Mouse (Mus musculus) CD4-positive, CD25-positive, alpha-beta regulatory T cell, adult 2 months (primary cell): ENCODE results near the gene Mypop.

Source experiments
- DNase-seq: peaks from one replicate; pipeline ENCODE4 v3.0.0-alpha.2; 2012; ENCODE audit warnings: low read depth, low spot score

Gene Mypop

GRCm38 (mm10) chr7:18990601-18991295 is at the start of gene Mypop:
TSS of gene Mypop (plus strand) at chr7:18991245.
- DNase-seq, result peak; percentile 100

- no peak for DNase-seq
Observed at GRCm38 (mm10) chr7:18942376-18942775, 48.7 kb upstream of the Mypop start.

GRCm38 (mm10) chr7:18942815-18943214 is 48.2 kb upstream of the Mypop start:
- DNase-seq, result no peak

DNA sequence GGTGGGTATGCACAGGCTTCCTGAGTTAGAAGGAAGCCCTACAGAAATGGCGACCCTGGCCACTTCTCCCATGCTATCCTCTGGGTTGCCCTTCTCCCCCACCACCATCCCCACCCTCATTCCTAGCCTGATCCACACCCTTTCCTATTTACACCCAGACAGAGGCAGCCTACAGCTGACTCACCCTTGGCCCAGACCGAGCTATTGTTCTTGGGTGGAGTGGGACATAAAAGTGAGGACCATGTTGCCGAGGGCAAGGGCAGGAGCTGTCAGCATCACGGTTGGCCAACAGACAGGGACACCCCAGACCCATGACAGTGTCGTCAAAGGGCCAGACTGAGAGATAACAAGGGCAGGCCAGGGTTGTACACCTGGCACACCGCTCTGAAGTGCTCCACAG is 42.9 kb upstream of the Mypop start:
- no peak for DNase-seq

DNA sequence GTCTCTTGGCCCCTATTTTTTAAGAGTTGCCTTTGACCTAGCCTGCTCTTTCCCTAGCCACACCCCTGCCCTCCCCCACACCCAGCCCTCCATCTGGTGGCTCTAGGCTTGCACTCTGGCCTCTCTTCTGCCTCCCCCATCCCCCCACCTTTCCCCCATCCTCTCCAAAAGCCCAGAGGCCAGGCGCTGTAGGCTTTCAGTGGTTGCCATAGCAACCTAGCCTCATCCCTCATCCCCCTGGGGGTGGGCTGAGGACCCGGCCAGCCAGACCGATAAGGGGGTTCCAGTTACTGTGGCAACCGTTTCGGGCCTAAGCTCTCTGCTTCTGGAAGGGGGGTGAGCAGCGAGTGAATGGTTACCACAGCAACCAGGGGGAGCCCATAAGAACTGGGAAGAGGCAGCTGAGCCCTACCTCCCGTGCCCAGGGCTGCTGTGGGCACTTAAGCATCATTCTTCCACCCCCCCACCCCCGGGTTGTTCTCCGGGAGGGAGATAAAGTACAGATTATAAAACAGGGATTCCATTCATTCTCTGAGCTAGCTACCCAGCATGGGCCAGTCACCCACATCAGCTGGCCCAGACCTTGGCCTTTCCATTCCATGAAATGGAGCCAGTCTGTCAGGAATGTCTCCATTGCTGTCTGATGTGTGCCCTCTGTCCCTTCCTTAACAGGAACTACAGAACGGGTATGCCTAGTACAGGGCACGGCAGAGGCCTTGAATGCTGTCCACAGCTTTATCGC is 41.1 kb upstream of the Mypop start:
- no peak for DNase-seq

GRCm38 (mm10) chr7:18950523-18951315 is 40.3 kb upstream of the Mypop start:
- DNase-seq, result no peak

GRCm38 (mm10) chr7:18951397-18951796 is 39.6 kb upstream of the Mypop start:
- DNase-seq, result peak; percentile 62

- peak; percentile 54 for DNase-seq
Observed at GRCm38 (mm10) chr7:18957569-18958383, 33.3 kb upstream of the Mypop start.

GRCm38 (mm10) chr7:18958384-18958766 is 32.7 kb upstream of the Mypop start:
- DNase-seq, result no peak

GRCm38 (mm10) chr7:18959446-18959845 is 31.6 kb upstream of the Mypop start:
- DNase-seq, result no peak

DNA sequence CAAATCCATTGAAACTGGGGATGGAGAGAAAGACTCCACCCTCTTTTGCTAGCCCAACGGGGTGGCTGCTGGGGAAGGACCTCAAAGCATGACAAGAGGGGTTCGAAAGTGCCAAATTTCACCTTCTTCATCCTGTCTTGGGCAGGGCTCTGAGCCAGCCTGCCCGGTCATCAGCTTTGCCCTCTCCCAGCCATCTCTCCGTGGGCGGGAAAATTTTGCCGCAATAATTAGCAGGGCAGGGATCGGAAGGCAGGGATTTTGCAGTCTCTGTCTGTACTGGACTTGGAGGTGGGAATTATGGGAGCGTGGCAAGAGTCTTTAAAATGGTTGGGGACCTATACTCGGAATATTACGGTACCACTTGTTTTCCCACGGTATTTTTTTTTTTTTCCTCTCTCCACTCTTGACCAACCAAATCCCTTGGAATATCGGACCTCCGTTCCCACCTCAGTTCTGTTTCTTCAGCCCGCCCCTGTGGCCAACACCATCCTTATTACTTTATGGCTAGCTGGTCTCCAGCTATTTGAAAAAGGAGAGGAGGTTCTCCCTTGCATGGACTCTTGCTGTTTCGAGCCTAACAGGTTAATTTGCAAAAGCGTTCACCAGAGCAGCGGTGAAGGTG is 28.8 kb upstream of the Mypop start:
- DNase-seq, result no peak

DNA sequence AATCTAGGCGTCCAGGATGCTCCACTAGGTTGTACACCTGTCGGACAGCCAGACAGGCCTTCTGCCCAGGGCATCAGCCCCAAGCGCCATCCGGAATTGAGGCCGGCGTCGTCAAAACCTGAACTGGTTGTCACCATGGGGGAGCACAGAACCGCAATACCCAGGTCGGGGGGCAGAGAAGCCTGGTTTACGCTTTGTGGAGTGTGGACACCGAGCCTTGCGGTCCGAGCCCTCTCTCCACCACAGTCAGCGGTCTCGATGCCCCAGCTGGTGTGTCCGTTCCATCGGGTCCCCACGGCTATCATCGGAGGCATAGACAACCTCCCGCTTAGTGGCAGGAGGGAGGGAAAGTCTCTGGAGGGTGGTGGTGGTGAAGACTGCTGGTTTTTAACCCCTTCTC is 28.2 kb upstream of the Mypop start:
- DNase-seq, result no peak

- no peak for DNase-seq
Observed at GRCm38 (mm10) chr7:18963294-18963843, 27.7 kb upstream of the Mypop start.

DNA sequence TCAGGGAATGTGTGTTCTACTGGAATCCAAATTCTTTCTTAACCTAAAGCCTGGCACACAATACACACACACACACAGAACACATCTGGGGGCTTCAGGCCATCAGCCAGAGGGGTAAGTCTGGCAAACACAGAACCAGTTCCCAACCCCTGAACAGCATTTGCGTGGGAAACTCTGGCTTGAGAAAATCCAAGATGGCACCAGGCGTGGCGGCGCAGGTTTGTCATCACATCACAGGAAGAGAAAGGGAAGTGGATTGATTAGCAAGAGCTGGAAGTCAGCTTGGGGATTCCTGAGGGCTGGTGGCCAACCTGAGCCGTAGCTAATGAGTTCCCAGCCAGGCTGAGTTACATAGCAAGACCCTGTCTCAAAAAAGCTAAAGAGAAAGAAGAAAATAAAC is 25.7 kb upstream of the Mypop start:
- DNase-seq, result no peak

DNA sequence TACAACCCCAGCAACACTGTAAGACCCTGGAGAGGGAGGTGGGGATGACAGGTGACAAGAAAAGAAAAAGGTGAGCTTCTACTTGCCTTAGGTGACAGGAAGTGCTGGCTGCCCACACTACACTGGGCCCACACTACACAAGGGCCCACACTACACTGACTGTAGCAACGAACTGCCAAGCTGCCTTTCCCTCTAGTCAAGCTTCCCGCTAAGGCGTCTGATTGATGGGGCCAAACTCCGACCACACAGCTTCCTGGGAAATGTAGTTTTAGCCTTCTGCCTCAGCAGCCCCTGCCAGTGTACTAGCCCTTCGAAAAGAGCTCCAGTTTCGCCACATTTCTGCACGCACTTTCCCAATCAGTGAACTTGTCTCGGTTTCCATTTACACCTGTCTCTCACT is 23.4 kb upstream of the Mypop start:
- DNase-seq, result no peak

- peak; percentile 34 for DNase-seq
Observed at GRCm38 (mm10) chr7:18970956-18971355, 20.1 kb upstream of the Mypop start.

DNA sequence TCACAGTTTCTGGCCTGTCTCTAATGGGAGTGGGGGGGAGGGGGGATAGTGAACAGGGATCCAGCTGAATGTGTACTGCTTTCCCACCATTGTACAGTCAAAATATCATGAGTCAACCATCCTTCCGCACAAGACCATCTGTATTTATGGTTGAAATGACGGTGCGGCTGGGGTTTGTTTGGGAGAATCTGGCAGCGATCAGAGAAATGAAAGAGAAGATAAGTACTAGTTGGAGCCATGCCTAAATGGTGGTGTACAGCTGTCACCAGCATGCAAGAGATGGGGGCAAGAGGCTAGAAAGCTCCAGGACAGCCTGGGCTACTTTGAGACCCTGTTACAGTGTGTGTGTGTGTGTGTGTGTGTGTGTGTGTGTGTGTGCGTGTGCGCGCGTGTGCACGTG is 12.7 kb upstream of the Mypop start:
- no peak for DNase-seq

DNA sequence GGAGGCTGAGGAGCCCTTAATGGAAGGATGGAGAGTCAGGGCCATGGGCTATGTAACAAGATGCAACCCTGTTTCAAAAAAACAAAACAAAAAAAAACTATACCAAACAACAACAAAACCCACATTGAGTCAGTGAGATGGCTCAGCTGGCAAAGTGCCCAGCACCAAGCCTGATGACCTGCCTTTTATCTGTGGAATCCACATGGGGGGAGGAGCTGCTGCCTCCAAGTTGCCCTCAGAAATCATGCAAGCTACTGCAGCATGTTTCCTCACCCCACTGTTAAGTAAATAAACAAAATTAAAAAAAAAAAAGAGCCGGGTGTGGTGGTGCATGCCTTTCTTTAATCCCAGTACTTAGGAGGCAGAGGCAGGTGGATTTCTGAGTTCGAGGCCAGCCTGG is 4.5 kb upstream of the Mypop start:
- DNase-seq, result no peak

- DNase-seq, result no peak
Observed at GRCm38 (mm10) chr7:18987100-18987499, 3.9 kb upstream of the Mypop start, which contains the start of gene Nanos2. TSS of gene Nanos2 (plus strand) at chr7:18987400.

DNA sequence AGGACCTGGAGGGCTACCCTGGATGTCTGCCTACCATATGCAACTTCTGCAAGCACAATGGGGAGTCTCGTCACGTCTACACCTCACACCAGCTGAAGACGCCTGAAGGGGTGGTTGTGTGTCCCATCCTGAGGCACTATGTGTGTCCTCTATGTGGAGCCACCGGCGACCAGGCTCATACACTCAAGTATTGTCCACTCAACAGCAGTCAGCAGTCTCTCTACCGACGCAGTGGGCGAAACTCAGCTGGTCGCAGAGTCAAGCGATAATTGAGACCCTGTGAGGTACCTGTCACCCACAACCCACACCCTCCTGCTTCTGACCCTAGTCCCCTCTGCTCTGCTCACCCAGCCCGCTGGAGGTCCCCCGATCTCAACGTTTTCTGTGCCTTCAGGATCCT is 3.3 kb upstream of the Mypop start:
- no peak for DNase-seq

DNA sequence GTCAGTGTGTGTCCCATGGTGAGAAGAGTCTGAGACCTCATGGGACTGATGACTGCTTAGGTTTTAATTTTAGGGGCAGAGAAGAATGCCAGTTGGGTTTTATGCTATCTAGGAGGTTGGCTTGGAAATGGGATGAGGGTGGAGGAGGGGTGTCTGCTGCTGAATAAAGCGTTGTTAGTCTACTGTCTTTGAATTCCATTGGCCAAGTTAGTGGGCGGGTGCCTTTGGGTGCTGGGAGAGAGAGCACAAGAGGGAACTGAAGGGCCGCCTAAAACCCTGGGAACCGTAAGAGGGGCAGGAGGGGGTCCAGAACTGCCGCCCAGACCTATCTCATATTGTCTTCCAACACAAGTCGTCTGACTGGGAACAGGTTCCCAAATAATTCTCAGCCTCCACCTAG is 2.3 kb upstream of the Mypop start:
- DNase-seq, result no peak
